Mouse (Mus musculus): ENCODE data around the gene Gstz1. TPM values are rescaled to one million over a fixed set of nuclear protein-coding genes. Genes with fewer than 3 reads are reported as not detected.

Gene Gstz1
- 9.1 TPM for polyA plus RNA-seq (2017; shearing (Covaris generic))

GRCm38 (mm10) chr12:87146966-87147365 is at the start of gene Gstz1:
Gstz1 (plus strand) TSS chr12:87147165.

GRCm38 (mm10) chr12:87102165-87102631 is 44.8 kb upstream of the Gstz1 start, which contains the start of gene Ngb:
Ngb (minus strand) TSS chr12:87102539.

GRCm38 (mm10) chr12:87147395-87148089 is 577 bp downstream of the Gstz1 start, which contains the start of gene Pomt2:
Pomt2 (minus strand) TSS chr12:87147968.

GRCm38 (mm10) chr12:87199206-87199972 is 52.4 kb downstream of the Gstz1 start, which contains the start of gene Samd15:
Samd15 (plus strand) TSS chr12:87199723.

GRCm38 (mm10) chr12:87199973-87200586 is 53.1 kb downstream of the Gstz1 start, which contains the start of gene Tmed8:
Tmed8 (minus strand) TSS chr12:87200454.

Other genes starting within 250 kb of the Gstz1 start
- 19.3 TPM for gene Cipc, start 200.1 kb upstream of the Gstz1 start, polyA plus RNA-seq (2017; shearing (Covaris generic))
- gene Zdhhc22, start 156.7 kb upstream of the Gstz1 start, polyA plus RNA-seq (2017; shearing (Covaris generic)) = not detected
- gene Tmem63c, start 125.8 kb upstream of the Gstz1 start, polyA plus RNA-seq (2017; shearing (Covaris generic)) = not detected
- not detected for gene Ngb, start 44.6 kb upstream of the Gstz1 start, polyA plus RNA-seq (2017; shearing (Covaris generic))
- 5.0 TPM for gene Pomt2, start 803 bp downstream of the Gstz1 start, polyA plus RNA-seq (2017; shearing (Covaris generic))
- gene Samd15, start 52.6 kb downstream of the Gstz1 start, polyA plus RNA-seq (2017; shearing (Covaris generic)) = 2.9 TPM
- gene Tmed8, start 53.3 kb downstream of the Gstz1 start, polyA plus RNA-seq (2017; shearing (Covaris generic)) = 7.6 TPM
- gene Noxred1, start 91.6 kb downstream of the Gstz1 start, polyA plus RNA-seq (2017; shearing (Covaris generic)) = 0.36 TPM
- gene Vipas39, start 119.1 kb downstream of the Gstz1 start, polyA plus RNA-seq (2017; shearing (Covaris generic)) = 23.5 TPM
- 177 TPM for gene Ahsa1, start 119.3 kb downstream of the Gstz1 start, polyA plus RNA-seq (2017; shearing (Covaris generic))
- gene Ism2, start 152.5 kb downstream of the Gstz1 start, polyA plus RNA-seq (2017; shearing (Covaris generic)) = not detected
- 129 TPM for gene Sptlc2, start 241.2 kb downstream of the Gstz1 start, polyA plus RNA-seq (2017; shearing (Covaris generic))

Data from naive thymus-derived CD4-positive, alpha-beta T cell, adult 5 months (primary cell).